In the genomic region with DNA sequence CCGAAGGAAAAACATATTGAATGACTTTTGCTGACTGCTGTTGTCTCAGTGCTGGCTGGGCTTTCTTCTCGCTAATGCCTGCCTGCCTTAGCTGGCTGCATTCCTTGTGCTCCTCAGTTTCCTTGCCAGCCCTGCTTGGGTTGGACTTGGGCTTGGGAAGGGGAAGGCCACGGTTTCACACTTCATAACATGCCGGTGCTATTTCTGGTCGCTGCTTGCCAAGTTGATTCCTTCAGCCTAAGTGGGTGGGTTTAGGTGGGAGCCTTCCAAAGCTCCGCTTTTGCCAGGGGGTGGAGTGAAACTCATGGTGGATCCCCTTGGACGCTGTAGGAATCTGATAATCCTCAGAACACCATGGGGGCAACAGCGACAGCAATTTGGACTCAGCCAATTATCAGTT, we compare ENCODE assay signal across 12 mouse cellular contexts. TPM values are rescaled to one million over a fixed set of nuclear protein-coding genes. Genes with fewer than 3 reads are reported as not detected.
DNase-seq lines count a peak whose midpoint lies in the region; ATAC-seq lines count a peak whose summit lies in the region.
"Had no signal": no experiment of that assay in that cellular context is flagged by ENCODE, and none has a peak within 500 bp of the region (broad histone marks: within the 10 kb centered on the region; RNA-seq: fewer than 3 reads in every experiment).

No protein-coding gene starts in this region.

- H3K27me3 ChIP-seq in heart, embryonic 10.5 days (ENCODE audit: insufficient read depth, poor library complexity, severe bottlenecking) = no peaks in the 10 kb centered on the region
- no peaks in the 10 kb centered on the region for H3K27me3 ChIP-seq in lung, embryonic 15.5 days
- H3K27me3 ChIP-seq: embryonic facial prominence, embryonic 12.5 days; hindbrain, embryonic 12.5 days; neural tube, embryonic 15.5 days; stomach, embryonic 15.5 days had no signal

- intact Hi-C loops in gastrocnemius, postnatal 36 days (cut with DNase I) = no loop called here

- H3K4me3 ChIP-seq in heart, embryonic 10.5 days = no peak overlapping the region
- H3K4me3 ChIP-seq in lung, embryonic 15.5 days = no peak overlapping the region
- H3K4me3 ChIP-seq: embryonic facial prominence, embryonic 12.5 days; hindbrain, embryonic 12.5 days; neural tube, embryonic 15.5 days; stomach, embryonic 15.5 days had no signal

- WGBS in heart, embryonic 10.5 days = 49% methylated on average over 8 of the region's 8 CpGs
- 21% methylated on average over 8 of the region's 8 CpGs for WGBS in lung, embryonic 15.5 days

- H3K4me2 ChIP-seq in lung, embryonic 15.5 days = peak overlapping the region; percentile 16
- H3K4me2 ChIP-seq: embryonic facial prominence, embryonic 12.5 days; hindbrain, embryonic 12.5 days; neural tube, embryonic 15.5 days; stomach, embryonic 15.5 days had no signal

- peak; percentile 36; the same call in 1 of the 2 replicates for ATAC-seq in lung, embryonic 15.5 days (ENCODE audit: borderline replicate concordance, extremely low read depth, low FRiP score, low TSS enrichment)
- no peak for ATAC-seq in frontal cortex, adult (ENCODE audit: low TSS enrichment)
- no peak for ATAC-seq in CD4-positive, CD25-positive, alpha-beta regulatory T cell, adult 4 months

- peak; percentile 95 for DNase-seq in heart, adult 11 months
- no peak for DNase-seq in heart, embryonic 10.5 days (ENCODE audit: low spot score)
- peak; percentile 18 for DNase-seq in adipocyte (ENCODE audit: low spot score)
- DNase-seq in gastrocnemius, postnatal 36 days = peak; percentile 42 to 47
- DNase-seq in thymus, postnatal 0 days (ENCODE audit: low spot score) = no peak

- H3K9me3 ChIP-seq in heart, embryonic 10.5 days = no peaks in the 10 kb centered on the region
- no peaks in the 10 kb centered on the region for H3K9me3 ChIP-seq in lung, embryonic 15.5 days
- H3K9me3 ChIP-seq: embryonic facial prominence, embryonic 12.5 days; hindbrain, embryonic 12.5 days; neural tube, embryonic 15.5 days; stomach, embryonic 15.5 days had no signal

- H3K9ac ChIP-seq in lung, embryonic 15.5 days = no peak overlapping the region
- H3K9ac ChIP-seq: embryonic facial prominence, embryonic 12.5 days; hindbrain, embryonic 12.5 days; neural tube, embryonic 15.5 days; stomach, embryonic 15.5 days had no signal

- H3K27ac ChIP-seq in heart, embryonic 10.5 days = no peak overlapping the region
- peak overlapping the region; percentile 43; the same call in 1 of the 2 replicates for H3K27ac ChIP-seq in lung, embryonic 15.5 days
- H3K27ac ChIP-seq: embryonic facial prominence, embryonic 12.5 days; hindbrain, embryonic 12.5 days; neural tube, embryonic 15.5 days; stomach, embryonic 15.5 days had no signal

- H3K4me1 ChIP-seq in heart, embryonic 10.5 days = peaks cover 24% of the 10 kb centered on the region
- H3K4me1 ChIP-seq in lung, embryonic 15.5 days = peaks cover 49% of the 10 kb centered on the region

- H3K36me3 ChIP-seq in heart, embryonic 10.5 days = no peaks in the 10 kb centered on the region
- H3K36me3 ChIP-seq in lung, embryonic 15.5 days = no peaks in the 10 kb centered on the region
- H3K36me3 ChIP-seq: embryonic facial prominence, embryonic 12.5 days; hindbrain, embryonic 12.5 days; neural tube, embryonic 15.5 days; stomach, embryonic 15.5 days had no signal

RNA-seq across cellular contexts. Expression of a gene that starts 5.9 kb away (rescaled TPM):
- 8.7 and 17.2 TPM in 2 replicates for polyA plus RNA-seq in heart, embryonic 10.5 days (2016; fragmentation: Nextera tagmentation; extraction: Ambion mirVana)
- total RNA-seq in gastrocnemius, postnatal 36 days (2021) = 1 to 10 TPM; 4.4 to 4.5 TPM
- 16.1 and 19.1 TPM in 2 replicates for polyA plus RNA-seq in lung, embryonic 15.5 days (2015; fragmentation: Nextera tagmentation; extraction: Ambion mirVana)
- not detected for polyA plus RNA-seq in CD4-positive, CD25-positive, alpha-beta regulatory T cell, adult 4 months (2017; shearing (Covaris generic))
- polyA plus RNA-seq in thymus, postnatal 0 days (2015; fragmentation: Nextera tagmentation; extraction: Ambion mirVana) = 3.5 and 3.9 TPM in 2 replicates

Comparison
In these comparisons a context has a peak if more than half of its experiments do, and no peak if none do; other contexts are left out.
1. DNase-seq: peak in heart, adult 11 months (single experiment), adipocyte (single experiment) and gastrocnemius, postnatal 36 days (2 of 2); none in heart, embryonic 10.5 days (single experiment) and thymus, postnatal 0 days (single experiment).